Mouse (Mus musculus) T-helper 1 cell (primary cell): ENCODE results near the gene Ddx39b.

Source experiments
- in situ Hi-C: fragments of 300-600 bp; cut with MboI, MseI; formaldehyde crosslinking; loops from one replicate; pipeline ENCODE4 v1.15.1; 2025; ENCODE audit warnings: high pct_unique_total_duplicates

The Ddx39b gene

GRCm38 (mm10) chr17:35243086-35243485 is 1.5 kb downstream of the Ddx39b start:
- in situ Hi-C loops: no loop called here

GRCm38 (mm10) chr17:35244999-35245398 is 3.5 kb downstream of the Ddx39b start:
- in situ Hi-C loops: no loop called here

GRCm38 (mm10) chr17:35245731-35246623 is 4.4 kb downstream of the Ddx39b start:
- in situ Hi-C loops: no loop called here

- in situ Hi-C loops: no loop called here
Measured at GRCm38 (mm10) chr17:35247144-35247543, 5.6 kb downstream of the Ddx39b start.

- in situ Hi-C loops: no loop called here
Measured at GRCm38 (mm10) chr17:35248986-35249385, 7.4 kb downstream of the Ddx39b start.

GRCm38 (mm10) chr17:35249451-35250197 is 8.1 kb downstream of the Ddx39b start:
- in situ Hi-C loops: no loop called here

GRCm38 (mm10) chr17:35250348-35251120 is 9.0 kb downstream of the Ddx39b start:
- in situ Hi-C loops: no loop called here

GRCm38 (mm10) chr17:35251162-35251719 is 9.7 kb downstream of the Ddx39b start:
- in situ Hi-C loops: no loop called here

- in situ Hi-C loops: no loop called here
Measured at GRCm38 (mm10) chr17:35251981-35252380, 10.4 kb downstream of the Ddx39b start.

- in situ Hi-C loops: no loop called here
Measured at GRCm38 (mm10) chr17:35252619-35253292, 11.2 kb downstream of the Ddx39b start.

- in situ Hi-C loops: no loop called here
Measured at GRCm38 (mm10) chr17:35253293-35254093, 11.9 kb downstream of the Ddx39b start.

GRCm38 (mm10) chr17:35254241-35255098 is 12.9 kb downstream of the Ddx39b start:
- in situ Hi-C loops: no loop called here

- in situ Hi-C loops: no loop called here
Measured at GRCm38 (mm10) chr17:35255301-35255700, 13.8 kb downstream of the Ddx39b start.

GRCm38 (mm10) chr17:35255704-35256103 is 14.2 kb downstream of the Ddx39b start:
- in situ Hi-C loops: no loop called here

- in situ Hi-C loops: no loop called here
Measured at GRCm38 (mm10) chr17:35257378-35257777, 15.8 kb downstream of the Ddx39b start.

- in situ Hi-C loops: no loop called here
Measured at GRCm38 (mm10) chr17:35257824-35258491, 16.4 kb downstream of the Ddx39b start.

GRCm38 (mm10) chr17:35258492-35259478 is 17.2 kb downstream of the Ddx39b start:
- in situ Hi-C loops: no loop called here
